Mouse (Mus musculus) left cerebral cortex, adult 9 months (tissue): ENCODE measurements at regions not wholly inside any gene's neighbourhood (a gene's known extent, or its start where the extent isn't known, plus 50 kb on each side); places are given as distances from the start of the nearest gene placed in this dataset.
A peak's percentile ranks its signal among the peaks of the same experiment; 100 is the strongest.

Source experiments
- DNase-seq, 2 experiments: peaks; one replicate each; pipeline ENCODE4 v3.0.0; 2022; ENCODE audit warnings: low spot score in 2 of 2

GRCm38 (mm10) chr3:146337429-146337828 lies 67.0 kb upstream of the Ssx2ip start:
- no peak for DNase-seq

DNA sequence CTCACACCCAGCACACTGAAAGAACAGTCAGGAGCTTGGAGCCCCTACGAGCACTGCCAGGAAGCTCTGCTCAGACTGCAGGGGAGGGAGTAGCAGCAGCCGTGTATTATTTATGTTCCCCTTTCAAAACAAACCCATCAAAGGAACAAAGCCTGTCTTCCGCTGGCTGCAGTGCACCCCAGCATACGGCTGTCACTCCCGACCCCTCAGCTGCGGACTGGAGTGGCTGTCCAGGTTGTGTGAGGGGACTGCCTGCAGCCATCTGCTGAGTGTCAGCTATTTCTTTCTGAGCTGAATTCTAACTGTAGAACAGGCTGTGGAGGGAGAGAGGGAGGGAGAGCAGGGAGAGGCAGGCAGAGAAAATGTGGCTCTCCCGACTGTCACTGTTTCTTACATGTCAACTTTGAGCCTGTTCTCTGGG lies 66.6 kb upstream of the Ssx2ip start:
- DNase-seq, result no peak

DNA sequence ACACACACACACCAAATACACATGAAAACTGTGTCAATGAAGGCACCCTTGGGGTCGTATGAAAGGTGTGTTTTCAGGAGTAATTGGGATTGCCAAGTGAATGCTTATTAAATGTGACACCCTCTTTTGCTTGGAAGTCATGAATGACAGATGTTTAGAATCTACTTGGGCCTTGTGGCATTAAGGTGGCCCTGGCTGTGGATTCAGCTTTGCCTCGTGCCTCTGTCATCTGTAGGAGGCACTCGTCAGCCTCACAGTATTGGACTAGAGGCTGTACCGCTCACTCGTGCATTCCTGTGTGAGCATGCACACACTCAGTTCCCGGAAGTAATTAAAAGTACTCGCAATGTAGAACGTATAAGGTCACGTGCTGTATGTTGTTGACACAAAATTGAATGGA lies 66.0 kb upstream of the Ssx2ip start:
- DNase-seq, result no peak

- DNase-seq, result no peak
Observed at GRCm38 (mm10) chr3:146340316-146341055, 64.0 kb upstream of the Ssx2ip start.

GRCm38 (mm10) chr3:146341652-146342340 lies 62.6 kb upstream of the Ssx2ip start:
- no peak for DNase-seq

DNA sequence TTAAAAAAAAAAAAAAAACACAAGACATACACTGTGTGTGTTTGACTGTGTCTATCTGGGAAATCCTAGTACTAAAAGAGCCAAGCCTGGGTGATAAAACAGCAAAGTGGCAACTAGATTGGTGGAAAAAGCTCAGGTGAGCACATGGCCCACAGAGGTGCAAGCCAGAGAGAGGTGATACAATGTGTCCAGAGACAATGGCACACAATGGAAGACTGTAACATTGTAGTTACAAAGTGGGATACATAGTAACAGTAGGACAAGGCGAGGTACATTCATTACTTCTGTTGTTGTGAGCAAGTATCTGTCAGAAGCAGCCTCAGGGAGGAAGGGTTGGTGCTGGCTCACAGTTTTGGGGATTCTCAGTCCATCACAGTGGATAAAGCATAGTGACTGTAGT lies 61.7 kb upstream of the Ssx2ip start:
- no peak for DNase-seq

- peak; percentile 61 to 84 for DNase-seq
Observed at GRCm38 (mm10) chr3:146343649-146344401, 60.6 kb upstream of the Ssx2ip start.

GRCm38 (mm10) chr3:146344402-146345025 lies 59.9 kb upstream of the Ssx2ip start:
- peak in 1 of 2 experiments; percentile 26 for DNase-seq

GRCm38 (mm10) chr3:146345308-146345780 lies 59.1 kb upstream of the Ssx2ip start:
- DNase-seq, result peak; percentile 27 to 69

DNA sequence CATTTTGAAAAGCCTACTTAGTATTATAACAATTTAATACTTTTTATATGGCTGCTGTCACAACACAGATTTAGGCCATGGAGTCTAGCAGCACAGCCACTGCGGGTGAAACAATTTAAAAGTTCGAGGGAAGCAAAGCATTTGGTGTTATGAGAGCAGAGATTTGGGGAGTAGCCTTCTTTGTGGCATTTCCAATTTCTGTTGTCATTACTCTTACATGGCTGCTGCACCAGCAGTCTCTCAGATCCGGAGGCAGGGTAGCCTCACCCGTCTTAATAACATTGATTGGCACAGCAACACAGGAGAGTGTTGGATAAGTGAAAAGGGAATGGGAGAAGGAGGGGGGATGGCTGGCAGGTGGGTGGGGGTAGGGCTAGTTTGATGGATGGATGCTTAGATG lies 58.5 kb upstream of the Ssx2ip start:
- DNase-seq, result no peak

DNA sequence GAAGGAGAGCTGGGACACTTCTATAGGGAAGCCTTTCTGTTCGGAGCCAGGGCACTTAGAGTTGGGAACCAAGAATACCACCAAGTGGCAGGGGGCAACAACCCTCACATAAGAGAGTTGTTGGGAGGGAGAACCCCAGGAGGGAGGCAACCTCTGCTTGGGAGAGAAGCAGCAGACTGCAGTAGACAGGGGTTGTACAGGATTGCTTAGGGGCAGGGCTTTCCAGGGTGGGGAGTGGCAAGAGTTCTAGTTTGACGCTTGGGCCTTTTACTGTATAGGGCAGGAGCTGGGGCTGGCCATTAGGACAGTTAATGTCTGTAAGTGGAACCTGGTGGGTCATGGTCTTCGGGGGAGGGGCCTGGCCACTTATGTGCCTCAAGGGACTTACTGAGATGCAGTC lies 57.1 kb upstream of the Ssx2ip start:
- no peak for DNase-seq

DNA sequence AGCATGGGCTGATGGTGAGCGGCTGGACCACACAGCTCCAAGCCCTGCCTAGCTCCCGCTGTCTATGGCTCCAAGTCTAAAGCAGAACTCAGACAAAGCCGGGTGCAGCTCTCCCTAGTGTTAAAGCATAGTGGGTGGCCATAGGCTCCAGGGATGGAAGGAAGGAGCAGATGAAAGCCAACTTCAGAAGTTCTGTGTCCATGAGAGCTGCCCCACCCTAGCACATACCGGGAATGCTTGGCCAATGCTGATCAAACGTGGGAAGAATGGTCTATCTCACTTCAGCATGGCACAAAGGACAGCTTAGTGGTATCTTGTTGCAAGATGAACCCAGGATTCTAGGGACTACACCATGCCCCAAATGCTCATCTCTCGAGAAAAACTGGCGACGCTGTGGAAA lies 55.5 kb upstream of the Ssx2ip start:
- no peak for DNase-seq

- DNase-seq, result no peak
Observed at GRCm38 (mm10) chr3:146349393-146349792, 55.0 kb upstream of the Ssx2ip start.

DNA sequence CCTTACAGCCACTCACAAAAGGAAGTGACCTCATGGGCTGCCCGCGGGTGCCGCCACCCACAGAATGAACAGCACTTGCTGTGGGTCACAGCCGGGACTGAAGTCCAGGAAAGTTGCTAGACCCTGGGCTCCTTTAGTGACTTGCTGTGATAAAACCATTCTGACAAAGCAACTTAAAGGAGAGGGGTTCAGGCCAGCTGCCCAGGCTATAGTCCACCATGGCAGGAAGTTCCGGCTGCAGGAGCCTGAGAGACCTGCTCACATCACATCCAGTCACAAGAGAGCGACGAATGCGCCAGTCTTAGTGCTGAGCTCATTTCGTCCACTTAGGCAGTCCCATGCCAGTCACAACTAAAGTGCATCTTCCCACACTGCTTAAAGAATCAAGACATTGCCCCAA lies 54.3 kb upstream of the Ssx2ip start:
- no peak for DNase-seq

DNA sequence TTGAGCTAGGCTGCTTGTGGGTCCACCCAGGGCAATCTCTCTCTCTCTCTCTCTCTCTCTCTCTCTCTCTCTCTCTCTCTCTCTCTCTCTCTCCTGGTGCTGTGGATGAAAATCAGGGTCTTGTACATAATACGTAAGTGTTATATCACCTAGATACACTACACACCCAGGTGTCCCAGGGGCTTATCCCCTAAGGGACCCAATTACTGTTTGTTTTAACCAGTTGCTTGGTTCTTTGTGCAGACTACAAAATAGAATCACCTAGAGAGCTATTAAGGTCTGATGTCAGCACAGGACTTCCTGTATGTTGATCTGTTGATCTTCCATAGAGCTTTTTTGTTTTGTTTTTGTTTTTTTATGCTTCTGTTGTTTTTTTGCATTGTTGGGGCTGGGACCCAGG lies 53.0 kb upstream of the Ssx2ip start:
- no peak for DNase-seq

DNA sequence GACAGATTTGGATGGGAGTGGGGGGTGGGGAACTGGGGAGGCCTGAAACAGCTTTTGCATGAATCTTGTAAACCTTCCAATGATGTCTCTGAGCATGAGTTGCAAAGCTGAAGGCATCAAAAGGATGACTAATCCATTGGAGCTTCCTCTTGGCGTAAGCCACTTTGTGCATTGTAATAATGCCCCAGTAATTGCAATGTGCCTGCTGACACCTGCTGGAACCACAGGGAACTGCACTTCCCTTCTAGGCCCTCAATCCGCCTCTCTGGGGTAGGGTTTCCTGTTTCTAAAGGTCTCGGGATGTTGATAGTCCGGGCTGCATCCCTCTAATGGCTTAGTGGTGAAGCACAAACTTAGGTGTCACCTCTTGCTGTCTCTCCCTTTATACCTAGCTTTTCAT lies 52.3 kb upstream of the Ssx2ip start:
- no peak for DNase-seq

DNA sequence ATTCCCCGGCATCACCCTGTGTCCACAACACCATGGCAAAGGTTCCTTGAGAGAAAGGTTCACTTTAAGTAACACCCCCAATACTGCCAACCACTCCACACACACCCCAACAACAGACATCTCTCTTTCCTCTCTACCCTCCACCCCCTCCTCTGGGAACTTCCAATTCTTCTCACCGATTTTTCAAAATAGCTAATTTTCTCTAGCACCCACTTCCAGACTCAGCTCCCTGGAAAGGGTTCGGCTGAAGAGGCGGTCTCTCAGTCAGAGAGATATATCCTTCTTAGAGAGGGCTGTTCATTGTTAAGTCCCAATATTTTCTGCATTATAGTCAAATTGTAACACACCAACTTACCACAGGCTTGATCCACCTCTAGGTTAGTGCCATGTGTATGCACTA lies 50.5 kb upstream of the Ssx2ip start:
- DNase-seq, result no peak
